Mouse (Mus musculus): ENCODE measurements around the gene Atp4b. TPM values are rescaled to one million over a fixed set of nuclear protein-coding genes. Genes with fewer than 3 reads are reported as not detected.

Gene Atp4b
- total and polyA plus RNA-seq, 3 experiments, result 0.33 TPM; not detected in 2

DNA sequence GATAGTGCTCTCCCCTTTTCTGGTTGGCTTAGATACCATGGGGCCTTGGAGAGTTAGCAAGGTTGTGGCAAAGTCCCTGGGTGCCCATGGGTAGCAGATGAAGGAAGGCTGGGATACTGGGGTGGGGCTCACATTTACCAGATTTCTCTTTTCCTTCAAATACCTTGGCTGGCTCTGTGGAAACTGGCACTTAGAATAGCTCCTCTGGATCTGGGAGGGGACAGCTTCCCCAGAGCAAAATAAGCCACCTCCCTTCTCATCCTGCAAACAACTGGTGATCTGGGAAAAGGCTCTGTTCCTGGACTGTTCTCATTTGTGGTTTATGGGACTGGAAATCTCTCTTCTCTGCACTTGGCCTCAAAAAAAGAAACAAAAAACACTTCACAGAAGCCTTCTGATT lies 34.2 kb upstream of the Atp4b start:
- Histone ChIP-seq H3K4me1 (ENCODE audit: insufficient read depth, low read depth, low read length) (no peaks in the 10 kb centered on the region), H3K4me3 (ENCODE audit: low read depth, low read length) (no peak overlapping the region), H3K36me3 (replicated peaks) (no peaks in the 10 kb centered on the region), H3K27me3 (ENCODE audit: insufficient read depth, low read length) (peaks cover 10% of the 10 kb centered on the region; the same call in 1 of the 2 replicates), H3K9me3 (replicated peaks) (no peaks in the 10 kb centered on the region)
- TF ChIP-seq GATA1 (IDR thresholded peaks at IDR 0.05; ENCODE audit: borderline replicate concordance, low read length), result no peak
- no peak for TF ChIP-seq POLR2AphosphoS5 (IDR thresholded peaks at IDR 0.05; ENCODE audit: insufficient replicate concordance, low read depth, low read length)
- no peak for TF ChIP-seq GATA2 (IDR thresholded peaks at IDR 0.05; ENCODE audit: borderline replicate concordance, low read depth, low read length)
- no peak for TF ChIP-seq TAL1 (conservative IDR thresholded peaks at IDR 0.05; ENCODE audit: low read depth, low read length)
- TF ChIP-seq CTCF (IDR thresholded peaks at IDR 0.05; ENCODE audit: low read depth, low read length), result no peak
- no peak for ATAC-seq (ENCODE audit: extremely low read depth, insufficient number of reproducible peaks, low FRiP score, poor library complexity, severe bottlenecking)
- no peak for DNase-seq (ENCODE audit: low spot score)

DNA sequence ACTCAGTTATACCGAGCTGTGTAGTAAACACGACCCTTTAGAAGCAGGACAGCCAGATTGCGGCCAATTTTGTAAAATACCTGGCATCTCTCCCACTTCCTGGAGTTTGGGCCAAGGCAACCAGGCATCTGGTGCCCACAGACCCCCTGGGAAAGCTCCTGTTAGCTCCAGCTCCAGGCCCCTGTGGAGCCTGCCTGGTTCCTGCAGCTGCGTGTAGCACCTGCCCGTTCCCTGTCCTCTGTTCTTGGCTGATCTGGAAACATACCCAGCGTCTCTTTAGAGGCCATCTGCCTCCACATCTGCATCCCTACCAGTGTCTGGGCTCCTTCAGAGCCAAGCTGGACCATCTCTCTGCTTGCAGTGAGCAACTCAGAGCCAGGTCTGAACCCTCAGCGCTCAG lies 33.8 kb upstream of the Atp4b start:
- Histone ChIP-seq H3K27me3 (ENCODE audit: insufficient read depth, low read length) (peaks cover 8% of the 10 kb centered on the region; the same call in 1 of the 2 replicates), H3K4me3 (ENCODE audit: low read depth, low read length) (no peak overlapping the region), H3K4me1 (ENCODE audit: insufficient read depth, low read depth, low read length) (no peaks in the 10 kb centered on the region), H3K36me3 (replicated peaks) (no peaks in the 10 kb centered on the region), H3K9me3 (replicated peaks) (no peaks in the 10 kb centered on the region)
- ATAC-seq (ENCODE audit: extremely low read depth, insufficient number of reproducible peaks, low FRiP score, poor library complexity, severe bottlenecking) (no peak), DNase-seq (ENCODE audit: low spot score) (no peak)
- TF ChIP-seq GATA1 (IDR thresholded peaks at IDR 0.05; ENCODE audit: borderline replicate concordance, low read length) (no peak), CTCF (IDR thresholded peaks at IDR 0.05; ENCODE audit: low read depth, low read length) (no peak), TAL1 (conservative IDR thresholded peaks at IDR 0.05; ENCODE audit: low read depth, low read length) (no peak), POLR2AphosphoS5 (IDR thresholded peaks at IDR 0.05; ENCODE audit: insufficient replicate concordance, low read depth, low read length) (no peak), GATA2 (IDR thresholded peaks at IDR 0.05; ENCODE audit: borderline replicate concordance, low read depth, low read length) (no peak)

DNA sequence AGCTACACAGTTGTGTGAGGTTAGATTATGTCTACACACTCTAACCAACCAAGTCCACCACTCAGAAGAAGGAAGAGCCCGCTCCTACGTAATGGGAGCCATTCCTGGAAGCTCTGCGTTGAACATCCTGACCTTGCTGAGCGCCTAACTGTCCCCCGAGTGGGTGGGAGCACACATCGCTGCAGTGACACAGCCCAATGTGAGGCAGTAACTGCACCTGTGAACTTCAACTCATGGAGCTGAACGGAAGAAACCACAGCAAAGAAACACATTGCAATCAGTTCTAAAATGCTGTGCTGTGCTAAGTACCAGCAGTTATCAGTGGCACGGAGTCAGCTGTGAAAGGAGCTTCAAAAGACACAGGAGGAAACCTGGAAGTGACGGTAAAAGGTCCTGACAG lies 31.5 kb upstream of the Atp4b start:
- DNase-seq (ENCODE audit: low spot score), result no peak
- Histone ChIP-seq H3K27me3 (ENCODE audit: insufficient read depth, low read length) (peaks cover 5% of the 10 kb centered on the region; the same call in 1 of the 2 replicates), H3K4me1 (ENCODE audit: insufficient read depth, low read depth, low read length) (no peaks in the 10 kb centered on the region), H3K9me3 (replicated peaks) (no peaks in the 10 kb centered on the region), H3K36me3 (replicated peaks) (no peaks in the 10 kb centered on the region), H3K4me3 (ENCODE audit: low read depth, low read length) (no peak overlapping the region)
- TF ChIP-seq POLR2AphosphoS5 (IDR thresholded peaks at IDR 0.05; ENCODE audit: insufficient replicate concordance, low read depth, low read length), result no peak
- TF ChIP-seq GATA2 (IDR thresholded peaks at IDR 0.05; ENCODE audit: borderline replicate concordance, low read depth, low read length), result no peak
- no peak for TF ChIP-seq TAL1 (conservative IDR thresholded peaks at IDR 0.05; ENCODE audit: low read depth, low read length)
- TF ChIP-seq GATA1 (IDR thresholded peaks at IDR 0.05; ENCODE audit: borderline replicate concordance, low read length), result no peak
- no peak for TF ChIP-seq CTCF (IDR thresholded peaks at IDR 0.05; ENCODE audit: low read depth, low read length)
- no peak for ATAC-seq (ENCODE audit: extremely low read depth, insufficient number of reproducible peaks, low FRiP score, poor library complexity, severe bottlenecking)

DNA sequence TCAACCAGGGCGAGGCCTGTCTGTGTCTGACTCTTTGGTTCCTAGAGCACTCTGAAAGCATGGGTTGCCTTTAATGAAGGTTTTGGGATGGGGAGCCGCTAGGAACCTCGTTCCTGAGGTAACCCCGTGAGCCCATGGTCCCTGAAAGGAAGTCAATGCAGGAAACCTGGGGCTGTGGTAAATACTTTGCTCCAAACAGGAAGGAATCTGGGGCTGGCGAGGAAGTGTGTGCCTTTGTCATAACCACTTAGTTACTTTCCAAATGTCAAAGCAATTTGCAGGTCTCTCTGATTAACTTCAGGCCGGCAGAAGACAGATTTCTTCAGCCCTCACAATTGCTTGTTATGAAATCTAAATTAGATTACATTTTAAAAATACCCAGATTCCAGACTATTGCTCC lies 30.7 kb upstream of the Atp4b start:
- no peaks in the 10 kb centered on the region for H3K4me1 ChIP-seq (ENCODE audit: insufficient read depth, low read depth, low read length)
- no peaks in the 10 kb centered on the region for H3K9me3 ChIP-seq (replicated peaks)
- TF ChIP-seq GATA1 (IDR thresholded peaks at IDR 0.05; ENCODE audit: borderline replicate concordance, low read length) (no peak), TAL1 (conservative IDR thresholded peaks at IDR 0.05; ENCODE audit: low read depth, low read length) (no peak), POLR2AphosphoS5 (IDR thresholded peaks at IDR 0.05; ENCODE audit: insufficient replicate concordance, low read depth, low read length) (no peak), CTCF (IDR thresholded peaks at IDR 0.05; ENCODE audit: low read depth, low read length) (no peak), GATA2 (IDR thresholded peaks at IDR 0.05; ENCODE audit: borderline replicate concordance, low read depth, low read length) (no peak)
- peaks cover 5% of the 10 kb centered on the region; the same call in 1 of the 2 replicates for H3K27me3 ChIP-seq (ENCODE audit: insufficient read depth, low read length)
- ATAC-seq (ENCODE audit: extremely low read depth, insufficient number of reproducible peaks, low FRiP score, poor library complexity, severe bottlenecking) (no peak), DNase-seq (ENCODE audit: low spot score) (no peak)
- H3K4me3 ChIP-seq (ENCODE audit: low read depth, low read length), result no peak overlapping the region
- H3K36me3 ChIP-seq (replicated peaks), result no peaks in the 10 kb centered on the region

DNA sequence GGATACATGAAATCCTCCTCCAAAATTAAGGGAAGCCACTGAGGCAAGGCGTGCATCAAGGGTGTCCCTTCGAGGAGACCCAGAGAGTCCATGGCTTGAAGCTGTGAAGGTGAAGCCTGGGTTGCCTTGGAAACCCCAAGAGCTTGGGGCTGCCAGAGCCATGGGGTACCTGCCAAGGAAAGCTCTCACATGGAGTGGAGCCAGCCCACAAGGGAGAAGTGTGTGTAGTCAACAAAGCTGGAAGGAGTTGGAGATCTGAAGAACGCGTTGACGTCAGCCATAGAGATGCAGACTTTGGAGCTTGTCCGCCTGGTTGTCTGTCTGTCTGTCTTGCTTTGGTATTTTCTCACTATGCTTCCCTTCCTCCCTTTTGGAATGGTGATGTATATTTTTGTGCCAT lies 24.3 kb upstream of the Atp4b start:
- TF ChIP-seq GATA1 (IDR thresholded peaks at IDR 0.05; ENCODE audit: borderline replicate concordance, low read length) (no peak), TAL1 (conservative IDR thresholded peaks at IDR 0.05; ENCODE audit: low read depth, low read length) (no peak), GATA2 (IDR thresholded peaks at IDR 0.05; ENCODE audit: borderline replicate concordance, low read depth, low read length) (no peak), CTCF (IDR thresholded peaks at IDR 0.05; ENCODE audit: low read depth, low read length) (no peak), POLR2AphosphoS5 (IDR thresholded peaks at IDR 0.05; ENCODE audit: insufficient replicate concordance, low read depth, low read length) (no peak)
- peaks cover 5% of the 10 kb centered on the region for H3K27me3 ChIP-seq (ENCODE audit: insufficient read depth, low read length)
- ATAC-seq (ENCODE audit: extremely low read depth, insufficient number of reproducible peaks, low FRiP score, poor library complexity, severe bottlenecking) (no peak), DNase-seq (ENCODE audit: low spot score) (no peak)
- H3K4me1 ChIP-seq (ENCODE audit: insufficient read depth, low read depth, low read length), result no peaks in the 10 kb centered on the region
- H3K36me3 ChIP-seq (replicated peaks), result no peaks in the 10 kb centered on the region
- H3K9me3 ChIP-seq (replicated peaks), result no peaks in the 10 kb centered on the region
- no peak overlapping the region for H3K4me3 ChIP-seq (ENCODE audit: low read depth, low read length)

DNA sequence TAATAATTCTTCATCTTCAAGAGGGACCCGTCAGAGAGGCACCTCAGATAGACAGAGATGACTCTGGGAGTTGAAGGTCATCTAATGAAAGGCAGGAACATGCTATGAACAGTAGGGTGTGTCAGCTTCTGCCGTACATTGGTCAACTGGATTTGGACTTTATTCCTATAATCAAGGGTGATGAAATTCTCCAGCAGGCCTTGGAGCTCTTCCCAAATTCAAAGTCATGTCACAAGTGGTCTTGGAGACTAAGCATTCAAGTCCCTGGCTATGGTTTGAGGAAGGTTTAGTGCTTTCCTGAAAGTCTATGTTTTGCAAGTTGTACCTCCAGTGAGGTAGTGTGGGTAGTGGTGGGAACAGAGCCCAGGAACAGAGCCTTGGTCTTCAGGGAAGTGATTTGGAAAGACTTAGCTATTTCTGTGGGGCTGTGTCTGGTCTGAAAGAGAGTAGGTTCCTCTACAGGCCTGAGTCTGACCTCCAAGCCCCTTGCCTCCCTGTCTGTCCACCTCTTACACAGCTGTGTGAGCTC lies 22.6 kb upstream of the Atp4b start:
- ATAC-seq (ENCODE audit: extremely low read depth, insufficient number of reproducible peaks, low FRiP score, poor library complexity, severe bottlenecking) (no peak), DNase-seq (ENCODE audit: low spot score) (no peak)
- no peaks in the 10 kb centered on the region for H3K4me1 ChIP-seq (ENCODE audit: insufficient read depth, low read depth, low read length)

More for the DNA sequence above, 22.6 kb upstream of the Atp4b start:
- no peak overlapping the region for H3K4me3 ChIP-seq (ENCODE audit: low read depth, low read length)
- no peaks in the 10 kb centered on the region for H3K36me3 ChIP-seq (replicated peaks)
- TF ChIP-seq POLR2AphosphoS5 (IDR thresholded peaks at IDR 0.05; ENCODE audit: insufficient replicate concordance, low read depth, low read length), result no peak
- TF ChIP-seq TAL1 (conservative IDR thresholded peaks at IDR 0.05; ENCODE audit: low read depth, low read length), result no peak
- no peak for TF ChIP-seq GATA2 (IDR thresholded peaks at IDR 0.05; ENCODE audit: borderline replicate concordance, low read depth, low read length)
- no peak for TF ChIP-seq CTCF (IDR thresholded peaks at IDR 0.05; ENCODE audit: low read depth, low read length)
- TF ChIP-seq GATA1 (IDR thresholded peaks at IDR 0.05; ENCODE audit: borderline replicate concordance, low read length), result no peak
- H3K27me3 ChIP-seq (ENCODE audit: insufficient read depth, low read length), result peaks cover 12% of the 10 kb centered on the region
- no peaks in the 10 kb centered on the region for H3K9me3 ChIP-seq (replicated peaks)

Data from G1E (cell line).